Mouse (Mus musculus) intestine, embryonic 14.5 days (tissue): ENCODE data around the gene Tex48. TPM values are rescaled to one million over a fixed set of nuclear protein-coding genes. Genes with fewer than 3 reads are reported as not detected.

Experiments used
- ATAC-seq: fragments of 200-750 bp; cut with Nextera tagmentation; replicated peaks from 2 replicates; pipeline ENCODE4 v1.8.0; 2017; ENCODE audit warnings: low read depth, moderate number of reproducible peaks, moderate TSS enrichment, moderate library complexity; ENCODE audit not compliant: low FRiP score, low TSS enrichment
- DNase-seq: peaks from one replicate; pipeline ENCODE4 v3.0.0-alpha.2; 2018; ENCODE audit warnings: low spot score
- H3K27ac ChIP-seq: fragments of 300-500 bp; sonication (generic); 2 replicates; pipeline ENCODE4 v1.5.1; 2014; ENCODE audit warnings: low read depth, mild to moderate bottlenecking, control low read depth
- H3K27me3 ChIP-seq: fragments of 300-500 bp; sonication (generic); replicated peaks from 2 replicates; pipeline ENCODE4 v1.6.1; 2014; ENCODE audit warnings: low read length, control low read depth; ENCODE audit not compliant: control insufficient read depth, insufficient read depth
- H3K36me3 ChIP-seq: fragments of 300-500 bp; sonication (generic); 2 replicates; pipeline ENCODE4 v1.6.1; 2014; ENCODE audit warnings: low read length, control low read depth; ENCODE audit not compliant: control insufficient read depth, insufficient read depth
- H3K4me1 ChIP-seq: fragments of 300-500 bp; sonication (generic); replicated peaks from 2 replicates; pipeline ENCODE4 v1.6.1; 2014; ENCODE audit warnings: low read length, control low read depth, mixed read lengths; ENCODE audit not compliant: control insufficient read depth, insufficient read depth
- H3K4me2 ChIP-seq: fragments of 300-500 bp; sonication (generic); 2 replicates; pipeline ENCODE4 v1.6.1; 2014; ENCODE audit warnings: low read length
- H3K4me3 ChIP-seq: fragments of 300-500 bp; sonication (generic); 2 replicates; pipeline ENCODE4 v1.5.1; 2014; ENCODE audit warnings: low read depth, low read length, control low read depth, mixed read lengths
- H3K9ac ChIP-seq: fragments of 300-500 bp; sonication (generic); 2 replicates; pipeline ENCODE4 v1.6.1; 2014; ENCODE audit warnings: mild to moderate bottlenecking, low read length
- H3K9me3 ChIP-seq: fragments of 300-500 bp; sonication (generic); 2 replicates; pipeline ENCODE4 v1.6.1; 2016; ENCODE audit warnings: low read length, control low read depth; ENCODE audit not compliant: control insufficient read depth
- WGBS: fragments of 180-500 bp; shearing (Covaris S2); extraction: QIAGEN DNeasy Blood & Tissue Kit; methylation state at CpG from one replicate; pipeline ENCODE4 v1.1.7; 2014; 5-methylcytosine and 5-hydroxymethylcytosine counted together
- polyA plus RNA-seq: library from polyadenylated mRNA; unstranded; fragments of >200 nt; fragmentation: Nextera tagmentation; extraction: Ambion mirVana; gene quantifications from 2 replicates; pipeline ENCODE4 v1.2.1, GENCODE M21; 2014

Gene Tex48
- polyA plus RNA-seq, 1 experiment from 2014 or later: not detected

DNA sequence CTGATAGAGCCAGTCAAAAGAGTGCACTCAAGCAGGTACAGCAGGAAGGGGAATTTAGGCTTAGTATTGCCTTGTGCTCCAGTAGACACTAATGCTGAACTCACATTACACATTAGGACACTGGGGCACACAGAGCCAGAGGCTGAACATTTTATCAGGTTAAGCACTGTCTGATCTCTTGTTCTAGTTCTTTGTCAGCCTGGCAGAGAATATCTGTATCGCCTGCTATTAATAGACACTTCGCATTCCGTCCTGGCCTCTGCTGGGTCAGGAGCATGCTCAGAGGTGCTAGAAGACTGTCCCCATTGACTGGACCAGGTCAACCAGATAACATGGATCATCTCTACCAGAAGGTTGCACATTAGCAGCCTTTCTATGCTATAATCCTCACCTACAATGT lies 16.7 kb downstream of the Tex48 start:
- DNase-seq (no peak), ATAC-seq (no peak)
- Histone ChIP-seq H3K27ac (no peak overlapping the region), H3K36me3 (no peaks in the 10 kb centered on the region), H3K4me2 (no peak overlapping the region), H3K4me3 (no peak overlapping the region), H3K9ac (no peak overlapping the region), H3K27me3 (no peaks in the 10 kb centered on the region), H3K9me3 (no peaks in the 10 kb centered on the region), H3K4me1 (no peaks in the 10 kb centered on the region)
- WGBS: 85% methylated on average over 3 of the region's 3 CpGs

- Histone ChIP-seq H3K4me3 (no peak within 1 kb of the TSS), H3K9me3 (no peaks in the 10 kb centered on the region), H3K4me1 (no peaks in the 10 kb centered on the region), H3K4me2 (no peak within 1 kb of the TSS), H3K27ac (no peak within 1 kb of the TSS), H3K27me3 (no peaks in the 10 kb centered on the region), H3K36me3 (no peaks in the 10 kb centered on the region), H3K9ac (no peak within 1 kb of the TSS)
- no peak for DNase-seq
- WGBS: 75% methylated on average over 3 of the region's 3 CpGs
- no peak for ATAC-seq
These were observed 17.3 kb downstream of the Tex48 start, which contains the start of gene Gm11213 for GRCm38 (mm10) chr4:63604945-63605344. Gm11213 (minus strand) TSS chr4:63605261.

DNA sequence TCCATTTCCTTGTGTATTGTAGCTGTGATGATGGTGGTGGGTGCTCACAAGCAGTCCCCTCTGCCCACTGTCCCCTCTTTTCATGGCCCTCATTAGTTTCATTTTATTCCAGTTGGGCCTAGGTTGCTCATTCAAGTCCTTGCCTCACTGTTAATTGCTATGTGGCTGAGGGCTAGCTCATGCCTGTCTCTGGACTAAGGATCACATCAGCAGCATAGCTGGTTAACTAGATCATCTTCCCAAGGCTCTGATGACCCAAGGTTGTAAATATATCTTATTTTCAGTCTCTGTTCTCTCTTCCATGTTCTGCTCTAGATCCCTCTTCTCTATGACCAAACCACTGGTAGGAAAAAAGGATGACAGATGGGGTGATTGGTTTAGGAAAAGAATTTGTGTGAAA lies 21.0 kb downstream of the Tex48 start:
- Histone ChIP-seq H3K9me3 (no peaks in the 10 kb centered on the region), H3K4me3 (no peak overlapping the region), H3K36me3 (no peaks in the 10 kb centered on the region), H3K9ac (no peak overlapping the region), H3K4me2 (no peak overlapping the region), H3K27ac (no peak overlapping the region), H3K4me1 (no peaks in the 10 kb centered on the region), H3K27me3 (no peaks in the 10 kb centered on the region)
- DNase-seq: no peak
- no peak for ATAC-seq

DNA sequence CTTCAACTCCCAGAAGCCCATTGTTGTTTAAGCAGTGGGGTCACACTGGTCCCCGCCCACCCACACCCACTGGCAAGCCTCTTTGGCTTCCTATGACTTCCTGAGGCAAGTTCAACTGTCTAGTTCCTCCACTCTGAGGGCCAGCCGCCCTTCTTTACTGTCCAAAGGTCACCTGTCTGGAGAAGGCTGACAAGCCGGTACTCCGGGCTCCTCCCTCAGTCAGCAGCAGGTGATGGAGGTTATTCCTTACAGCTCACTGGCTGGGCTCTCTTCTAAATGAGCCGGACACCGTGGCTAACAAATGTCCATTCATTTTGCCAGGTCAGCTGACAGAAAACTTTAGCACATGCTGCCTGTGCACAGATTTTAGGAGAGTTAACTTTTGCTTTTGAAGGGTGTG lies 21.4 kb downstream of the Tex48 start:
- Histone ChIP-seq H3K9me3 (no peaks in the 10 kb centered on the region), H3K4me1 (no peaks in the 10 kb centered on the region), H3K36me3 (no peaks in the 10 kb centered on the region), H3K27me3 (no peaks in the 10 kb centered on the region), H3K27ac (no peak overlapping the region), H3K4me3 (no peak overlapping the region), H3K9ac (no peak overlapping the region), H3K4me2 (no peak overlapping the region)
- ATAC-seq (peak; percentile 80), DNase-seq (peak; percentile 54)
- 61% methylated on average over 6 of the region's 6 CpGs for WGBS

DNA sequence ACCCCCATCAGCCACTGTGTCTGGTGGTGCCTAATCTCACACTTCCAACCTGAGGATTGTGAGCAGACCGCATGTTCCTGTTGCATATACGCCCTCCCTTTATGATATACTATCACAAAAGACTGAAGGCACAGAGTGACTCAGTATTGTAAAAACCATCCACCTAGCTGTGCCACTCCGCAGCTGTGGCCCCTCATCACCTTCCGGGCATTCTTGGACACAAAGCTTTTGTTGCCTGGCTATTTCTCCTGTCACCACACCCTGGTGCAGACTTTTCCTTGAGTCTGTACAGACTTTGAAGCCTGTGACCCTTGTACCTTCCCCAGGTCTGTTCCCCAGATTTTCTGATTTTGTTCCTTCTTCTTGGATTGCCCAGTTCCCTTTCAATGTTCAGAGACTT lies 26.2 kb downstream of the Tex48 start:
- Histone ChIP-seq H3K4me2 (no peak overlapping the region), H3K9me3 (no peaks in the 10 kb centered on the region), H3K27me3 (no peaks in the 10 kb centered on the region), H3K36me3 (no peaks in the 10 kb centered on the region), H3K4me3 (no peak overlapping the region), H3K9ac (no peak overlapping the region), H3K27ac (no peak overlapping the region), H3K4me1 (peaks cover 10% of the 10 kb centered on the region; the same call in 1 of the 2 replicates)
- 90% methylated on average over 4 of the region's 4 CpGs for WGBS
- no peak for ATAC-seq
- no peak for DNase-seq

DNA sequence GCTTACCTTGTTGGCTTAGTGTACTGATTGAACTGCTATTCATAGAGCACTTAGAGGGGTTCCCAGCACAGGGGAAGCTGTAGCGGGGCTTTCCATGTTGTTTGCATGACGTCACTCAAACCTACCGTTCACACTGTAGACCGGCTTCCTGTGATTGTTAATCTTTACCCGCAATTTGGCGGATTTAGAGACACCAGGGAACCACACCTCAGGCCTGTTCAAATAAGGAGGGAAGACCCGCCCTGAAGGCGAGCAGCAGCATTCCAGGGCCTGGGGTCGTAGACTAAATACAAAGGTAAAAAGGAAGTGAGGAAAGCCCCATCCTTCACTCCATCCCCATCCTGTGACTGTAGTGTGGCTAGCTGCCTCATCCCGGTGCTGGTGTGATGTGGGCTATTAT lies 27.0 kb downstream of the Tex48 start:
- Histone ChIP-seq H3K9me3 (no peaks in the 10 kb centered on the region), H3K4me3 (no peak overlapping the region), H3K4me1 (peaks cover 10% of the 10 kb centered on the region; the same call in 1 of the 2 replicates), H3K27ac (peak overlapping the region; percentile 34; the same call in 1 of the 2 replicates), H3K27me3 (no peaks in the 10 kb centered on the region), H3K36me3 (no peaks in the 10 kb centered on the region), H3K9ac (no peak overlapping the region), H3K4me2 (no peak overlapping the region)
- ATAC-seq (peak; percentile 67), DNase-seq (no peak)
- 56% methylated on average over 10 of the region's 10 CpGs for WGBS

- no peak for DNase-seq
These were observed 27.6 kb downstream of the Tex48 start for GRCm38 (mm10) chr4:63594459-63595110.

DNA sequence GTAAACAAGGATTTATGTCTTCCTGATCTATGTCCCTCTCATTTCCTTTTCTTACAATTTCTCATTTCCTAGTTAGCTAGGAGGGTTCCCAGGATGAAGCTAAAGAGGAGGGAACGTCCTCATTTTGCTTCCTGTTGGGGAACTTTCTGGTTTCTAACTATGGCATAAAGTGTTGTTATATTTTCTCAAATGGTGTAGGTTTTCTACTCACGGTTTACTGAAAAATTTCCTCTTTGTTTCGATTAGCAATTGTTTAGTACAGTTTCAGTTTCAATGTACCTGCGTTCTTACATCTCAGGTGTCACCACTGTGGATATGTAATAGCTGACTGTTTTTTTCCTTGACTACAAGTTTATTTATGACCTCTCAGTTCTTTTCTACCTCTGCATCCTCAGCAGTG lies 31.7 kb downstream of the Tex48 start:
- no peak overlapping the region for H3K4me2 ChIP-seq
- ATAC-seq (no peak), DNase-seq (no peak)
- H3K27ac ChIP-seq: no peak overlapping the region
- no peak overlapping the region for H3K9ac ChIP-seq
- 79% methylated on average over 4 of the region's 4 CpGs for WGBS
- no peaks in the 10 kb centered on the region for H3K27me3 ChIP-seq
- peaks cover 10% of the 10 kb centered on the region; the same call in 1 of the 2 replicates for H3K4me1 ChIP-seq
- no peaks in the 10 kb centered on the region for H3K9me3 ChIP-seq
- no peak overlapping the region for H3K4me3 ChIP-seq
- H3K36me3 ChIP-seq: no peaks in the 10 kb centered on the region

More at GRCm38 (mm10) chr4:63594459-63595110, 27.6 kb downstream of the Tex48 start:
- peak overlapping the region; percentile 34 for H3K27ac ChIP-seq
- H3K4me1 ChIP-seq: peaks cover 10% of the 10 kb centered on the region; the same call in 1 of the 2 replicates
- H3K4me2 ChIP-seq: no peak overlapping the region
- ATAC-seq: no peak
- no peaks in the 10 kb centered on the region for H3K36me3 ChIP-seq
- 52% methylated on average over 5 of the region's 5 CpGs for WGBS
- no peak overlapping the region for H3K9ac ChIP-seq
- H3K4me3 ChIP-seq: no peak overlapping the region
- H3K9me3 ChIP-seq: no peaks in the 10 kb centered on the region
- no peaks in the 10 kb centered on the region for H3K27me3 ChIP-seq

- no peaks in the 10 kb centered on the region for H3K27me3 ChIP-seq
- ATAC-seq (no peak), DNase-seq (no peak)
- H3K4me1 ChIP-seq: peaks cover 6% of the 10 kb centered on the region; the same call in 1 of the 2 replicates
- H3K9ac ChIP-seq: no peak overlapping the region
- no peak overlapping the region for H3K27ac ChIP-seq
- no peaks in the 10 kb centered on the region for H3K36me3 ChIP-seq
- H3K9me3 ChIP-seq: no peaks in the 10 kb centered on the region
- H3K4me2 ChIP-seq: no peak overlapping the region
- WGBS: 84% methylated on average over 7 of the region's 7 CpGs
- no peak overlapping the region for H3K4me3 ChIP-seq
These were observed 32.2 kb downstream of the Tex48 start for GRCm38 (mm10) chr4:63589987-63590386.
